Mouse (Mus musculus): ENCODE results near the gene Ifi35. TPM values are rescaled to one million over a fixed set of nuclear protein-coding genes. Genes with fewer than 3 reads are reported as not detected.

Ifi35 gene
- total and polyA plus RNA-seq, 3 experiments, result 28.1 to 48.4 (median 34.3) TPM

DNA sequence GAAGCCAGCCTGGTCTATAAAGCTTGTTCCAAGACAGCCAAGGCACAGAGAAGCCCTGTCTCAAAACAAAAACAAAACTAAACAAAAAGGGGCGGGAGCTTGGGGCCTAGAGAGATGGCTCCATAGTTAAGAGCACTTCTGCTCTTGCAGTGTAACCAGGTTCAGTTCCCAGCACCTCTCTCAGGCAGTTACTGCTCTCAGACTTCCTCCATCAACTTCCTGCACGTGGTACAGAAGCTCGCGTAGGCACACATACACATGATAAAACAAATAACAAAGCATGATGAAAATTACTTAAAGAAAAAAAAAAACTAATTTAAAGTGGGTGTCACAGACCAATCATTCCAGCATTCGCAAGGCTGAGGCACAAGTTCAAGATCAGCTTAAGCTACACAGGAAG lies 28.1 kb upstream of the Ifi35 start:
- Histone ChIP-seq H3K9me3 (replicated peaks) (no peaks in the 10 kb centered on the region), H3K4me3 (ENCODE audit: low read depth, low read length) (no peak overlapping the region), H3K27me3 (ENCODE audit: insufficient read depth, low read length) (no peaks in the 10 kb centered on the region), H3K36me3 (replicated peaks) (peaks cover 5% of the 10 kb centered on the region), H3K4me1 (ENCODE audit: insufficient read depth, low read depth, low read length) (peaks cover 50% of the 10 kb centered on the region)
- ATAC-seq (ENCODE audit: extremely low read depth, insufficient number of reproducible peaks, low FRiP score, poor library complexity, severe bottlenecking) (no peak), DNase-seq (ENCODE audit: low spot score) (no peak)
- no peak for TF ChIP-seq POLR2AphosphoS5 (IDR thresholded peaks at IDR 0.05; ENCODE audit: insufficient replicate concordance, low read depth, low read length)
- TF ChIP-seq GATA2 (IDR thresholded peaks at IDR 0.05; ENCODE audit: borderline replicate concordance, low read depth, low read length), result no peak
- TF ChIP-seq CTCF (IDR thresholded peaks at IDR 0.05; ENCODE audit: low read depth, low read length), result no peak
- no peak for TF ChIP-seq GATA1 (IDR thresholded peaks at IDR 0.05; ENCODE audit: borderline replicate concordance, low read length)

DNA sequence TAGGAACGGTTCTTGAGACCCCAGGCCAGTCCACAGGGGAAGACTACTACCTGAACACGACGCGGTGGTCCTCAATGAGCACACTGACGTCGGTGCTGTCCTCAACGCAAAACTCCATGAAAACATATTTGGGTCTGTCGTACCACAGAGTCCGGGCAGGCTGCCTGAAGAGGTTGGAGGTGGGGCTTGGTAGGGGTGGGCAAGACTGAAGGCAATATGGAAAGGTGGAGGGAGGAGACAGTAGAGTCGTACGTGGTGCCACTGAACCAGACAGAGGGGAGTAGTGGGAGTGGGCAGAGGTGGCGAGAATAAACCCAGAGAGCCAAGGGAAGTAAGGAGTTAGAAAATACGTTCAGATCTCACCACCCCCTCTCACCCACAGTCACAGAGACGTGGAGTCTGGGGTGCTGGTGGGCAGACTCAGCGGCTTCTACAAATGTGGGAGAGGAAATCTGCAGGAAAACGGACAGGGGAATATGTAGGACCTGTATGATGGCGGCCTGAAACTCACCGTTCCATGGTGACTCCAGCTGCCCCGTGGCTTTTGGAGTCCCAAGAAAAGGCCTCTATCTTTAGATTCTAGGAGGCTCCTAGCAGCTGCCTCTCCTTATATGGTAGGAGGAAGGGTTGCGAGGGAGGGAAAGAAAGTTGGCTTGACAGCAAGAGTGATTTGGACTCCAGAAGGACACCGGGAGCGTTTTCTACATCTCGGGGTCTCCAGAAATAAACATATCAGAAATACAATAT lies 23.9 kb upstream of the Ifi35 start, which contains the start of gene Gm27029:
Gene Gm27029, minus strand, starts transcription at position 692 of the 747 bp plus-strand sequence.
- peak within 1 kb of the TSS; percentile 89 for H3K4me3 ChIP-seq (ENCODE audit: low read depth, low read length)
- DNase-seq (ENCODE audit: low spot score) (no peak), ATAC-seq (ENCODE audit: extremely low read depth, insufficient number of reproducible peaks, low FRiP score, poor library complexity, severe bottlenecking) (no peak)
- no peak for TF ChIP-seq TAL1 (conservative IDR thresholded peaks at IDR 0.05; ENCODE audit: low read depth, low read length)
- H3K27me3 ChIP-seq (ENCODE audit: insufficient read depth, low read length), result no peaks in the 10 kb centered on the region
- H3K4me1 ChIP-seq (ENCODE audit: insufficient read depth, low read depth, low read length), result peaks cover 49% of the 10 kb centered on the region
- H3K9me3 ChIP-seq (replicated peaks), result no peaks in the 10 kb centered on the region
- H3K36me3 ChIP-seq (replicated peaks), result peaks cover 20% of the 10 kb centered on the region

DNA sequence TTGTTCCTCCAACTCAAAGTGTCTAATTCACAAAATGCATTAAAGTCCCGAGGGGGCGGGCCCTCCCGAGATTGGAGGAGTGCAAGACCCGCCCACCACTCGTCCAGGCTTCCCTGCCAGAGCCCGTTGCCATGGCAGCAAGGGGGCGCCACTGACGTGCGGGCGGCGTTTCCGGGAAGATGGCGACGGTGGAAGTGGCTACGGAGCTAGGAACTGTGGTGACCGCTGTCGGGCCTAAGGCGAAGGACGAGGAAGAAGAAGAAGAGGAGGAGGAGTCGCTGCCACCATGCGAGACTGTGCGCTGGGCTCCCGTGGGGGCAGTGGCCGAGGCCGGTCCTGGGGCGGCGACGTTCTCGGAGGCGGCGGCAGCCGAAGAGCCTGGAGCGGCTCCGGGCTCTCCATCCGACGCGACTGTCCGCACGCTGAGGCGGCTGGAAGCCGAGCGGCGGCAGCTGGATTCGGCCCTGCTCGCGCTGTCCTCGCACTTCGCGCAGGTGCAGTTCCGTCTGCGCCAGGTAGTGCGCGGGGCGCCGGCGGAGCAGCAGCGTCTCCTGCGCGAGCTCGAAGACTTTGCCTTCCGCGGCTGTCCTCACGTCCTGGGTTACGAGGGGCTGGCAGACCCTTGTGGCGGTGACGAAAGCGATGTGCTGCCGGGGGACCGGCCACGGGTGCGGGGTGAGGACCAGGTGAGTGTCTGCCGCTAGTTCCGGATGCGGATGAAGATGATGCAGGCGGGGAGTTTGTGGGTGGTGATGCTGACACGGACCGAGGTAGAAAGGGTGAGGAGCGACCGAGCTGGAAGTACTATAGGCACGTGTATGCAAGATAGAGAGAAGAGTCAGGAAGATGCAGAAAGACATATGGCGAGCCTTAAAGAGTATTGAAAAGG lies 23.0 kb upstream of the Ifi35 start, which contains the start of the genes Rundc1 and Ptges3l:
Gene Rundc1, plus strand, starts transcription at position 161 of the 889 bp plus-strand sequence.
Gene Ptges3l, minus strand, starts transcription at position 409 of the 889 bp plus-strand sequence.
- Histone ChIP-seq H3K27me3 (ENCODE audit: insufficient read depth, low read length) (no peaks in the 10 kb centered on the region), H3K36me3 (replicated peaks) (peaks cover 29% of the 10 kb centered on the region), H3K4me3 (ENCODE audit: low read depth, low read length) (peak within 1 kb of the TSS; percentile 89), H3K4me1 (ENCODE audit: insufficient read depth, low read depth, low read length) (peaks cover 40% of the 10 kb centered on the region), H3K9me3 (replicated peaks) (no peaks in the 10 kb centered on the region)
- DNase-seq (ENCODE audit: low spot score), result peak; percentile 94
- ATAC-seq (ENCODE audit: extremely low read depth, insufficient number of reproducible peaks, low FRiP score, poor library complexity, severe bottlenecking), result peak; percentile 80
- TF ChIP-seq GATA2 (IDR thresholded peaks at IDR 0.05; ENCODE audit: borderline replicate concordance, low read depth, low read length), result no peak
- no peak for TF ChIP-seq TAL1 (conservative IDR thresholded peaks at IDR 0.05; ENCODE audit: low read depth, low read length)
- no peak for TF ChIP-seq GATA1 (IDR thresholded peaks at IDR 0.05; ENCODE audit: borderline replicate concordance, low read length)
- TF ChIP-seq CTCF (IDR thresholded peaks at IDR 0.05; ENCODE audit: low read depth, low read length), result no peak

DNA sequence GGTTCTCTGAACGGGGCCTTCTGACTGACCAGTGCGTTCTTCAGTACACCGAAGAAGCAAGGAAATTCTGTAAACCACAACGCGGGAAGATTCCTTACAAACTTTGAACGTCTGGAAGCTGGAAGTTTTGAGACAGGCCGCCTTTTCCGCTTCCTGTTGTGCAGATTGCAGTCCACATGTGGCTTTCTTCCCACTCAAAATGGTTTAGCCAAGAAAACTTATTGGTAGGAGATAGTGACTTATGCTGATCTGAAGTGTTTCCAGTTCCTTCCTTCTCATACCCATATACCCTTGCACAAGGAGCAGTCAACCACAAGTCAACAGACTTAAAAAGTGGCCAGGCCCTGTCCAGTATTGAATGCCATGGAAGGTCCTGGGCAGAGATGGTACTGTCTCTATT lies 22.0 kb upstream of the Ifi35 start:
- Histone ChIP-seq H3K27me3 (ENCODE audit: insufficient read depth, low read length) (no peaks in the 10 kb centered on the region), H3K9me3 (replicated peaks) (no peaks in the 10 kb centered on the region), H3K4me3 (ENCODE audit: low read depth, low read length) (peak overlapping the region; percentile 89; the same call in 1 of the 2 replicates), H3K36me3 (replicated peaks) (peaks cover 39% of the 10 kb centered on the region), H3K4me1 (ENCODE audit: insufficient read depth, low read depth, low read length) (peaks cover 39% of the 10 kb centered on the region)
- TF ChIP-seq GATA2 (IDR thresholded peaks at IDR 0.05; ENCODE audit: borderline replicate concordance, low read depth, low read length), result no peak
- no peak for TF ChIP-seq TAL1 (conservative IDR thresholded peaks at IDR 0.05; ENCODE audit: low read depth, low read length)
- DNase-seq (ENCODE audit: low spot score) (no peak), ATAC-seq (ENCODE audit: extremely low read depth, insufficient number of reproducible peaks, low FRiP score, poor library complexity, severe bottlenecking) (no peak)

DNA sequence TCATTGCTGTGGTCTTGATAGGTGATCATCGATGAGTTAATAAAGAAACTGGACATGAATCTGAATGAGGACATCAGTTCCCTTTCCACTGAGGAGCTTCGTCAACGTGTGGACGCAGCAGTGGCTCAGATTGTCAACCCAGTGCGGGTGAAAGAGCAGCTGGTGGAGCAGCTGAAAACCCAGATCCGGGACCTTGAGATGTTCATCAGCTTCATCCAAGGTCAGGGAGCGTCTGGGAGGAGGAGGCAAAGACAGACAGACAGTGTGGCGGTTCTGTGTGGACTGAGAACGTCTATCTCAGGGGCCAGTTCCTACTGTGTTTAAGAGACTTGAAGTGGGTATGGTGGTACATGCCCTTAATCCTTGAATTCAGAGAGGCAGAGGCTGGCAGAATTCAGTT lies 16.9 kb upstream of the Ifi35 start:
- DNase-seq (ENCODE audit: low spot score) (no peak), ATAC-seq (ENCODE audit: extremely low read depth, insufficient number of reproducible peaks, low FRiP score, poor library complexity, severe bottlenecking) (no peak)
- Histone ChIP-seq H3K9me3 (replicated peaks) (no peaks in the 10 kb centered on the region), H3K4me3 (ENCODE audit: low read depth, low read length) (no peak overlapping the region), H3K27me3 (ENCODE audit: insufficient read depth, low read length) (no peaks in the 10 kb centered on the region), H3K36me3 (replicated peaks) (peaks cover 86% of the 10 kb centered on the region), H3K4me1 (ENCODE audit: insufficient read depth, low read depth, low read length) (peaks cover 23% of the 10 kb centered on the region)
- TF ChIP-seq GATA2 (IDR thresholded peaks at IDR 0.05; ENCODE audit: borderline replicate concordance, low read depth, low read length) (no peak), POLR2AphosphoS5 (IDR thresholded peaks at IDR 0.05; ENCODE audit: insufficient replicate concordance, low read depth, low read length) (no peak), TAL1 (conservative IDR thresholded peaks at IDR 0.05; ENCODE audit: low read depth, low read length) (no peak), GATA1 (IDR thresholded peaks at IDR 0.05; ENCODE audit: borderline replicate concordance, low read length) (no peak), CTCF (IDR thresholded peaks at IDR 0.05; ENCODE audit: low read depth, low read length) (no peak)

DNA sequence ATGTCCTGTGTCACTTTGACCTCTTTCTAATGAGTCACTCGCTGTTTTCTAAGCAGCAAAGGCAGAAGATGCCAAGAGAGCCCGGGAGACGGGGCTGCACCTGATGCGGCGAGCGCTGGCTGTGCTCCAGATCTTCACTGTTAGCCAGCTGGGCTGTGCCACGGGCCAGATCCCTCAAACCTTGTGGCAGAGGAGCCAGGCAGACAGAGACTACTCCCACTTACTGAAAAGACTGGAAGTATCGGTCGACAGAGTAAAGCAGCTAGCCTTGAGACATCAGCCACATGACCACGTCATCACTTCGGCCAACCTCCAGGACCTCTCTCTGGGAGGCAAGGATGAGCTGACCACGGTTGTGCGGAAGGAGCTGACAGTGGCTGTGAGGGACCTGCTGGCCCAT lies 14.8 kb upstream of the Ifi35 start:
- peaks cover 14% of the 10 kb centered on the region for H3K4me1 ChIP-seq (ENCODE audit: insufficient read depth, low read depth, low read length)
- peaks cover 80% of the 10 kb centered on the region for H3K36me3 ChIP-seq (replicated peaks)
- H3K9me3 ChIP-seq (replicated peaks), result no peaks in the 10 kb centered on the region
- DNase-seq (ENCODE audit: low spot score), result no peak
- H3K27me3 ChIP-seq (ENCODE audit: insufficient read depth, low read length), result no peaks in the 10 kb centered on the region
- TF ChIP-seq TAL1 (conservative IDR thresholded peaks at IDR 0.05; ENCODE audit: low read depth, low read length) (no peak), CTCF (IDR thresholded peaks at IDR 0.05; ENCODE audit: low read depth, low read length) (no peak), GATA2 (IDR thresholded peaks at IDR 0.05; ENCODE audit: borderline replicate concordance, low read depth, low read length) (no peak), GATA1 (IDR thresholded peaks at IDR 0.05; ENCODE audit: borderline replicate concordance, low read length) (no peak), POLR2AphosphoS5 (IDR thresholded peaks at IDR 0.05; ENCODE audit: insufficient replicate concordance, low read depth, low read length) (no peak)
- no peak for ATAC-seq (ENCODE audit: extremely low read depth, insufficient number of reproducible peaks, low FRiP score, poor library complexity, severe bottlenecking)
- H3K4me3 ChIP-seq (ENCODE audit: low read depth, low read length), result no peak overlapping the region

Measured in G1E (cell line).